Mouse (Mus musculus): Measurements from ENCODE around the gene Cpa3.

- TF ChIP-seq GATA1 (IDR thresholded peaks at IDR 0.05; ENCODE audit: borderline replicate concordance, low read length) (no peak), FLI1 (IDR thresholded peaks at IDR 0.05; ENCODE audit: low read length) (no peak)
Observed at GRCm38 (mm10) chr3:20281796-20282195, 39.8 kb upstream of the Cpa3 start.
